Mouse (Mus musculus): Measurements from ENCODE around the gene Trim71.

DNA sequence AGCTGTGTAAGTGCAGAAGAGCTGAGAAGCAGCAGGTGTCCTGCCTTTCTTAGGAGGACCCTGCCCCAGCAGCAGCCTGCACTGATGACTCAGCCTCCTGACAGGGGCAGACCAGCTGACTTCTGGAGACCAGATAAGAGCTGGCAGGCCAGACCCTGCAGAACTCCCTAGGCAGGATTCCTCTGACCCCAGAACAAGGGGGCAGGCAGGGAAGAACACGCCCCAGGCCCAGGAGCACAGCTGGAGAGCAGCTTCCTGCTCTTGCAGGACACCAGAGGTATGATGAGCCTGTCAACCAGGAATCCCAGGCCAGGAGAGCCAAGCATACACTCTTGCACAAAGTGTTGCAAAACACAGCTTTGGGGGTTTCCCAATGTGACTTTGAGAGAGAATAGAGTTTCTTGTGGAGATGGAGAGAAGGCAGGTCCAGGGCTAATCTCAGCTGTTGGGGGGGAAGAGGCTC, 22.9 kb downstream of the Trim71 start:
- TF ChIP-seq FLI1 (IDR thresholded peaks at IDR 0.05; ENCODE audit: low read length) (no peak), GATA1 (IDR thresholded peaks at IDR 0.05; ENCODE audit: borderline replicate concordance, low read length) (no peak)
